Mouse (Mus musculus) kidney, adult 2 months (tissue): ENCODE measurements around the gene C1ql1.

Experiments used
- CTCF ChIP-seq: fragments of 200-500 bp; conservative IDR thresholded peaks from 2 replicates; pipeline ENCODE4 v1.5.1; 2011; ENCODE audit warnings: low read depth, mild to moderate bottlenecking, control low read depth, low read length, moderate library complexity, mixed read lengths; ENCODE audit not compliant: insufficient read depth, insufficient read length
- POLR2A ChIP-seq: fragments of 200-500 bp; IDR thresholded peaks from one replicate; pipeline ENCODE4 v1.6.1; 2011; ENCODE audit warnings: low read depth, low read length, control low read depth

DNA sequence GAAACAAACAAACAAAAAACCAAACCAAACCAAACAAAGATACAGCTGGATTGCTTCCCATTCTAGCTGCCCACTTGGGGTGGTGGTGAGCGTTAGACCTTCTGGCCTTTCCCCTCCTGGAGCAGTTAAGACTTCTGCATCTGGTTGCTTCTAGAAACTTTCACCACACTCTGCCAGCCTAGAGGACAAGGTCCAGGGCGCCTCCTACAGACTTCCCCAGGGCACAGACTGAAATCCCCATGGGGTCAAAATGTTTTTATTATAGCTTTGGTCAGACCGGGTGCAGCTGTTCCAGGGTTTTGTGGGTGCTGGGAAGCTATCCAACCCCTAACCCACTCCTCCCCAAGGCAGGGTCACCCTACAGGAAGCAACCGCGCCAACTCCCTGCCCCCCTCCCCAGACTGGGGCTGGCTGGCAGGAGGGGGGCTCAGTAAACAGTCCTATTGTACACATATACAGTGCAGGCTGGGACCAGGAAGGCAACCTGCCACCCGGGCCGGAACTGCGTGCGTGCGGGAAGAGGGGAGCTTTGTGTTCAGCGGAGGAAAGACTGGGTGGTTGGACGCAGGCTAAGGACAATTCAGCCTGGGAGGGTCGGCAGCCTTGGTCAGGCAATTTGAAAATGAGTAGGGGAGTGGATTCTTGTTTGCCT is 7.3 kb downstream of the C1ql1 start:
- TF ChIP-seq CTCF (no peak), POLR2A (no peak)
